Mouse (Mus musculus) lung, embryonic 14.5 days (tissue): ENCODE data around the gene Pirt. TPM values are rescaled to one million over a fixed set of nuclear protein-coding genes. Genes with fewer than 3 reads are reported as not detected.

Experiments used
- ATAC-seq: fragments of 200-750 bp; cut with Nextera tagmentation; 2 replicates; pipeline ENCODE4 v1.8.0; 2017; ENCODE audit warnings: mild to moderate bottlenecking, moderate TSS enrichment, moderate library complexity; ENCODE audit not compliant: insufficient read depth
- DNase-seq: peaks from one replicate; pipeline ENCODE4 v3.0.0-alpha.2; 2015
- H3K27ac ChIP-seq: fragments of 300-500 bp; sonication (generic); 2 replicates; pipeline ENCODE4 v1.5.1; 2014; ENCODE audit warnings: low read depth, mild to moderate bottlenecking, moderate library complexity
- H3K27me3 ChIP-seq: fragments of 300-500 bp; sonication (generic); 2 replicates; pipeline ENCODE4 v1.6.1; 2014; ENCODE audit warnings: low read length, control low read depth; ENCODE audit not compliant: insufficient read depth
- H3K36me3 ChIP-seq: fragments of 300-500 bp; sonication (generic); 2 replicates; pipeline ENCODE4 v1.6.1; 2014; ENCODE audit warnings: control low read depth; ENCODE audit not compliant: insufficient read depth
- H3K4me1 ChIP-seq: fragments of 300-500 bp; sonication (generic); 2 replicates; pipeline ENCODE4 v1.6.1; 2014; ENCODE audit warnings: antibody characterized with exemption, control low read depth; ENCODE audit not compliant: insufficient read depth
- H3K4me2 ChIP-seq: fragments of 300-500 bp; sonication (generic); 2 replicates; pipeline ENCODE4 v1.6.1; 2014; ENCODE audit warnings: mild to moderate bottlenecking
- H3K4me3 ChIP-seq: fragments of 300-500 bp; sonication (generic); 2 replicates; pipeline ENCODE4 v1.5.1; 2014; ENCODE audit warnings: low read depth, low read length
- H3K9ac ChIP-seq: fragments of 300-500 bp; sonication (generic); 2 replicates; pipeline ENCODE4 v1.6.1; 2014
- H3K9me3 ChIP-seq: fragments of 300-500 bp; sonication (generic); 2 replicates; pipeline ENCODE4 v1.6.1; 2016; ENCODE audit warnings: low read depth, low read length, control low read depth
- CTCF ChIP-seq: IDR thresholded peaks from 2 replicates; pipeline ENCODE4 v1.5.1; 2016; ENCODE audit warnings: antibody characterized with exemption, low read depth
- WGBS: fragments of 180-500 bp; shearing (Covaris S2); extraction: QIAGEN DNeasy Blood & Tissue Kit; methylation state at CpG from one replicate; pipeline ENCODE4 v1.1.7; 2014; 5-methylcytosine and 5-hydroxymethylcytosine counted together
- polyA plus RNA-seq: library from polyadenylated mRNA; unstranded; fragments of >200 nt; fragmentation: Nextera tagmentation; extraction: Ambion mirVana; gene quantifications from 2 replicates; pipeline ENCODE4 v1.2.1, GENCODE M21; 2014

The Pirt gene
- polyA plus RNA-seq, 1 experiment from 2014 or later: 0.29 TPM

- no peaks in the 10 kb centered on the region for H3K27me3 ChIP-seq
- H3K4me2 ChIP-seq: no peak overlapping the region
- H3K4me1 ChIP-seq: no peaks in the 10 kb centered on the region
- H3K9me3 ChIP-seq: peaks cover 13% of the 10 kb centered on the region; the same call in 1 of the 2 replicates
- DNase-seq (no peak), ATAC-seq (no peak)
- H3K9ac ChIP-seq: no peak overlapping the region
- H3K36me3 ChIP-seq: no peaks in the 10 kb centered on the region
- TF ChIP-seq CTCF: no peak
- 82% methylated on average over 7 of the region's 7 CpGs for WGBS
- no peak overlapping the region for H3K27ac ChIP-seq
- H3K4me3 ChIP-seq: no peak overlapping the region
These were observed 64.0 kb downstream of the Pirt start for GRCm38 (mm10) chr11:66975606-66976330.

Other genes starting within 250 kb of the Pirt start
- gene Tmem238l, start 44.7 kb downstream of the Pirt start, polyA plus RNA-seq: not detected in 2 replicates
- 1.8 TPM in 2 replicates for gene Tmem220, start 113.2 kb downstream of the Pirt start, polyA plus RNA-seq
- 31.3 and 31.4 TPM in 2 replicates for gene Adprm, start 140.6 kb downstream of the Pirt start, polyA plus RNA-seq
- gene Sco1, start 140.7 kb downstream of the Pirt start, polyA plus RNA-seq: 18.8 and 20.3 TPM in 2 replicates
- 0.05 and 0.17 TPM in 2 replicates for gene Myh3, start 166.3 kb downstream of the Pirt start, polyA plus RNA-seq